Mouse (Mus musculus) adrenal gland, adult 8-10 months (tissue): ENCODE measurements at regions not wholly inside any gene's neighbourhood (a gene's known extent, or its start where the extent isn't known, plus 50 kb on each side); places are given as distances from the start of the nearest gene placed in this dataset.
"Not testable (repeated sequence)": the region's sequence is repeated elsewhere in the genome, so short reads cannot be mapped to it uniquely, and the experiment has no call there.

Experiments
- DNase-seq: peaks from one replicate; pipeline ENCODE4 v3.0.0; 2022

GRCm38 (mm10) chr14:13055198-13055597, 229.4 kb upstream of the Synpr start:
- no peak for DNase-seq

DNA sequence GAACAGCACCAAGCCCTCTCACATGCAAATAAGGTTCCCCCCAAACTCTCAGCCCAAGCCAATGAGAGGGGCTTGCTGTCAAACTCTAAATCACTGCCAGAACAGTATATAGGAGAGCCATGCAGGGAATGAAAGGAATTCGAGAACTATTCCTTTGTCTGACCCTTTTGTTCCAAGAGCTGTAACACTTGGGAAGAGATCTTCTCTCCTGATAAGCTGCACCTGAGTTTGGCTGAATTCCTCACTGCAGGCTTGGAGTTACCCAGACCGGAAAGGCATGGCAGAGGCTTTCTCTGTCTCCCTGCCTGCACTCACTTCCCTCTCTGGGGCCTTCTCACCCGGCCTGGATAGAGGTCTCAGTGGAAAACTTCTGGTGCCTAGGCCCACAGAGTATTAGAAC, 219.7 kb upstream of the Cadps start:
- DNase-seq: not testable (repeated sequence)

- DNase-seq: no peak
Observed at GRCm38 (mm10) chr14:13041741-13042140, 218.9 kb upstream of the Cadps start.

GRCm38 (mm10) chr14:13040176-13040575, 217.3 kb upstream of the Cadps start:
- DNase-seq: no peak

DNA sequence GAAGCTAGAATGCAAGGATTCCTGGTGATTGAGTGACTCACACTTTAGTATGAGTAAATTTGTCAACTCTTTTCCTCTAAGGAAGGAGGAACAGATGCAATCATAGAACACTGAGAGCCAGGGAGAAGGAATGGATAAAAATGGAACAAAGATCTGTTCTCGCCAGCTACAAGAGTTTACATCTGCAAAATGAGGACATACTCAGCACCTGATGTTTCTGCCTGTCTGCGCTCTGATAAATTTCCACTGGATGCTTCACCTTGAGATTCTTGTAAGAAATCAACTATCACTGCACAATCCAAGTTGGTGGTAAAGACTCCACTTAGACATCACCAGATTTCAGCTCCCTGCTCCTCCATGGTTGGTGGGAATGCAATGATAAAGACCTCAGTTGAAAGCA, 214.5 kb upstream of the Cadps start:
- DNase-seq: no peak

DNA sequence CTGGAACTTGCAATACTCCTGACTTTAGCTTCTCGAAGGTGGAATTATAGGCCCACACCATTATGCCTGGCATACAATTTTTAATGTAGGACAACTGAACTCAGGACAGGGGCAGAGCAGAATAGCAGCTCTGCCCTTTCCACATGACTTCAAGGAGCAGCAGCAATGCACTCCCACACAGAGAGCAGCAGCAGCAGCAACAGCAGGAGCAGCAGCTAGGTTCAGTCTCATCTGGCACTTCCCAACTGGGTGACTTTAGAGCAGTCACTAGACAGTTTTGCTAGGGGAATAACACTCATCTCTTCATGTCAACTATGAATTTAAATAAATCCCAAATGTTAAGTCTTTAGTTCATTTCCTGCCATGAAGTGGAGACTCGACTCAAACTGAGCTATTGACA, 206.9 kb upstream of the Cadps start:
- no peak for DNase-seq

DNA sequence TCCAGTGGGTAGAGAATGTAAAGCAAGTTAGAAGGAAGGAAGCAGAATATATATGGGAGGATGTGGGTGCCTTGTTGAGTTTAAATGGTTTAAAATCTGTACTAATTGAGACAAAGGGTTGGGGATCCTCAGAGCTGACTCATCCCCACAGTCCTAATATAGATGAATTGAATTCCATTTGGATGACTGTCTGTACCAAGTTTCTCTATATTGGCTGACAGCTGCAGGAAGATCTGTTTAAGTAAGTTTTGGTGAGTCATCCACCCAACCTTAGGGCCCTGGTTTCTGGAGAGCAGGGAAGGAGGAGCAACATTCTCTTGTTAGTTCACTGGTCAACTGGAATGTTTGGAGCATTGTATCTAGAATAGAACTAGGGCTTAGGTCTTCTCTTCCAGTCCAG, 199.9 kb upstream of the Cadps start:
- no peak for DNase-seq

- no peak for DNase-seq
Observed at GRCm38 (mm10) chr14:13011099-13011498, 188.2 kb upstream of the Cadps start.

GRCm38 (mm10) chr14:13000997-13001699, 178.3 kb upstream of the Cadps start:
- DNase-seq: peak; percentile 75

DNA sequence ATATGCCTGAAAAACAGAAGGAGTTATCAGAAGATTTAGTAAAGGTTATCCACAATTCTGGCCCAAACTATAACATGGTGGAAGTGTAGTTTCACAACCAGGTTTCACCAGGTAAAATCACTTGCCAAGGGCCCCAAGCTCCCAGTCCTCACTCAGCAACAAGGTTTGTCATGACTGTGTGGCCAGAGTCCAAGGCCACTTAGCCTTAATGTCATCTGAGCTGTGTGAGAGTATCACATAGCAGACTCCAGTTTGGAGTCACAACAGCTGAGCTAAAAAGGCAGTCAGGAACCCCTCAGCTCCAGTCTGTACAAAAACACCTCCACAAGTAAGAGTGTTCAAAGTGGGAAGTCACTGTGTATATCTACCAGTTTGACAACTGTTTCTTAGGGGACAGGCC, 156.5 kb upstream of the Cadps start:
- DNase-seq: peak; percentile 15

GRCm38 (mm10) chr14:12966441-12966840, 143.6 kb upstream of the Cadps start:
- DNase-seq: no peak

GRCm38 (mm10) chr14:12957896-12958295, 135.0 kb upstream of the Cadps start:
- not testable (repeated sequence) for DNase-seq

DNA sequence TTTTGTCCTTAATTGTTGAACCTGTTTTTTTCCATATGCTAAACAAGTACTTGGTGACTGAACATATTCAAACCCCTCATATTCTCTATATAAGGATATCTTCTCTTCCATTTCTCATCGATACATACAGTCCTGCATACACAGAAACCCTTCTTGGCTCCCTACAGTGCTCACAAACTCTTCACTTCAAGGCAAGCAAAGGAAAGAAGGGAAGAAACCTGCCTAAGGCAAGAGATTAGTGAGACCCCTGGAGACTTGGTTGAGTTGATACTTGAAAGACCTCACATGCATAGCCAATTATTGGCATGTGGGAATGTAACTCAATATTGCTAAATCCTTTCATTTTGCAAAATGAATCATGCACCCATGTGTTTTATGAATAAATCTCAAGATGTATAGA, 128.0 kb upstream of the Cadps start:
- DNase-seq: no peak

- no peak for DNase-seq
Observed at GRCm38 (mm10) chr14:12938638-12939293, 115.9 kb upstream of the Cadps start.

GRCm38 (mm10) chr14:12936343-12936742, 113.5 kb upstream of the Cadps start:
- DNase-seq: no peak

DNA sequence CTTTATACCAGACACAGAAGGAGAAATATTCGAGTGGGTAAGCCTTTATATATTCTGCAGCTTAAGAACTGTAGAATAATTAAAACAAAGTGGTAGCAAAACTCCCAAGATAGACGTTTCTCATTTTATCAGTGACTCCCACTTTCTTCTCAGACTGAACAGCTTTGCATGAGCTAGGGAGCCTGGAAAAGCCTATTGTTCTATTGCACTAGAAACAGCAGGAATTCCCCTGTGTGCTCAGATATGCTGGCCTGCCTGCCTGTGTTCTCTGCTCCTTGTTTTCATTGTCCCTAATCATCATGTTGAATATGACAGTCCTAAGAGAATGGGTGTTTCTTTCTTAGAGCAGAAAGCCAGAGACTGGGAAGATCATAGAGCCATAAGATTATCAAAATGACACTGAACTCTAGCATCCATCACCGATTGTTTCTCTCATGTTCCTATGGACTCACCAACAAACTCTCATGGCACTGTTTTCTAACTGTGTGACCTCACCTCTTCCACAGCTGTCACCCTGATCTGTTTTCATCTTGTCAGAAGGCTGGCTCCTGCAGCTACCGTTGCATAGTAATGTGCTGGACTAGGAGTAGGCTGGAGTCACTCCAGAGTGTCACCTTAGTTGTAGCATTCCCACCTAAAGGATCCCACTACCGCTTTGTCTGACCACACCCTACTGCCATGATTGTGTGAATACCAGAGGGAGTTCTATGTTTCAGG, 108.9 kb upstream of the Cadps start:
- no peak for DNase-seq

DNA sequence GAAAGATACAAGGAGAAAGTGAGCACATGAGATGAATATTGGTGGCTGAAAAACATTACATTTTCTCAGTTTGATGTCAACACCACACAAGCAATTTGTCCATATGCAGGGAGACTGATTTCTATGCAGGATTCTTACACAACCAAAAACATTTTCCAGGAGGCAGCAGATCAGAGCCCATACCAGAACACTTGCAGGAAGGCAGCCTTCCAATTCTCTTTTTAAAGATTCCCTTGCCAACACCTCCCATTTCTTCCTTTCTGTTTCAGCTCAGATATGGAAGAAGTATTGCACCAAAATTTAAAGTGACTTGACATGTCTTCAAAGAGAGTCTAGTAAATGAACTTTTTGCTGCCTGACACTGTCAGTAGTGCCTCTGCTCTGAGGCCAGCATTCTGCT, 100.7 kb upstream of the Cadps start:
- DNase-seq: no peak

DNA sequence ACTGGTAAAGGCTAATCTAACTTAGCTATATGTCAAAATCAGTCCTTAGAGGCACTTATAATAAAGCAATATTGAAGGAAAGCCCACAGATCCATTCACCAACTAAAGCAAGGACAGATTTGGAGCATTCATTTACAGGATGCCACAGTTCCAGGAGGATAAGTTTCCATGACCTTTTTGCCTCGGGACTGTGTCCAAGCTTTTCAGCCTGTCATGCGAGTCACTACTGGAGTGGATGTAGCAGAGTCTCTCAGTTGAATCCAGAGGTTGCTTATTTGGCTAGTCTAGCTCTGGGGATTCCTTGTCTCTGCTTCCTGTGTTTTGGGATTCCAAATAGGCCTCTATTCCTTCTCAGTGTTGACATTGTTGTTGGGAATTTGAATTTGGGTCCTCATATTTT, 92.6 kb upstream of the Cadps start:
- DNase-seq: peak; percentile 42

GRCm38 (mm10) chr14:12913956-12914355, 91.1 kb upstream of the Cadps start:
- DNase-seq: no peak

DNA sequence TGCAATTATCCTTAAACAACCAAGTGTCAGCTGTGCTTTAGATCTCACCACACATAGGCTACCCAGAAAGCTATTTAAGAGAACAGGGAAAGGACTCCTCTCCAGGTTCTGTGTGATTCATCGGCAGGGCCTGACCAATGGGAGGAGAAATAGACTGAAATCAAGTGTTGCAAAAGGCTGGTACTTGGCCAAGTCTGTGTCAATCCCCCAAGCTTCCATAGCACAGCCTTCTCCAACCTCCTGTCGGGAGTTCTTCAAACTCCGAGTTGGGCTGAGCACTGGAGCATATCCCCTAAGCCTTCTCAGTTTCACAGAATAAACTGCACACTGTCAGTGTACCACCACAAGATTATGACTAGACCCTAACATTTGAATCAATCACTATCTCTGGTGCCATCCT, 90.5 kb upstream of the Cadps start:
- peak; percentile 52 for DNase-seq

DNA sequence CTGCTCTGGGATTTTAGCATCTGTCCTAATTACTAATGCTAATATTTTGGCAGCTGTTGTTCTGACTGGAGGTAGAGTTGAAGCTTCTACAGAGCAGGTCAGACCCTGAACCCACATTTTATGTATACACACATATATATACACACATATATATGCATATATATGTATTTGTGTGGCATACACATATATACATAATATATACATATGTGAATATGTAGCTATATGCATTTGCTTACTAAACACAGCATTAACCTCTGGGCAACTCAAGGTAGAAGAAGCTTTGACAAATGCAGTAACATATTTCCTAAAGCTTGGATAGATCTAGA, 54.4 kb upstream of the Cadps start:
- no peak for DNase-seq

DNA sequence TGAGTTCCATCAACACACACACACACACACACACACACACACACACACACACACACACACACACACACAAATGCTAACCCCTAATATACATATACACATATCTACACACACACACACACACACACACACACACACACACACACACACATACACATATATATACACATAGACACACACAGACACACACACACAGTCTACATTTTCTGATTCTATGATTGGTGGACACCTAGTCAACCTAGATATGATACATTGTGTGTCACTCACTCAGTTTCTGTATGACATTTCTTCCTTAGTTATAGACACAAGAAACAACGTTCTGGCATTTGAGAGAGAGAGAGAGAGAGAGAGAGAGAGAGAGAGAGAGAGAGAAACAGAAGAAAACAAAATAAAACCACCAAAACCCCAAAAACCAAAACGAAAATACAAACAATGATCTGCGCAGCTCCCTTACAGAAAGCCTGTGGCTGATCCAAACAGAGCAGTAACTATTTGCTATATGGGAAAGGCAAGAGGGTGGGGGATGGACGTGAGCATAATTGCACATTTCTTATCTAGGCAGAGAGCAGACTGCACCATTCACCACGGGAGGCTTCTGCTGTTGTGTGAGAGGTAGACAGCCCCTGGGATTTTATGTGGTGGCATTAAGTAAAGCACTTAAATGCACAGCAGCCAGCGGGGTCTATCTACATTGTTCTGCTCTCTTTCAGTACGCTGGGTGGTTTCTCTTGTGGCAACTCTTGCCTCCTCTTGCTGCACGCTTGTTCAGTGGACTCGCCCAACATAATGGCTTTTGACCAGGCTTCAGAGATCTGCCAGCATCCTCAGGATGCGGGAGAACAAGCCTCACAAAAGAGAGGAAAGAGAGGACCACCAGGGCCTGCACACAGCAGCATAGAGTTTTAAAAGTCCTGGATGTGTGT, 53.8 kb upstream of the Cadps start:
- DNase-seq: no peak
